Mouse (Mus musculus) urinary bladder, postnatal 36 days (tissue): ENCODE measurements at regions not wholly inside any gene's neighbourhood (a gene's known extent, or its start where the extent isn't known, plus 50 kb on each side); places are given as distances from the start of the nearest gene placed in this dataset.

Source experiments
- DNase-seq, 2 experiments: peaks; one replicate each; pipeline ENCODE4 v3.0.0; 2022; ENCODE audit warnings: low spot score in 2 of 2, mixed read lengths in 1 of 2

DNA sequence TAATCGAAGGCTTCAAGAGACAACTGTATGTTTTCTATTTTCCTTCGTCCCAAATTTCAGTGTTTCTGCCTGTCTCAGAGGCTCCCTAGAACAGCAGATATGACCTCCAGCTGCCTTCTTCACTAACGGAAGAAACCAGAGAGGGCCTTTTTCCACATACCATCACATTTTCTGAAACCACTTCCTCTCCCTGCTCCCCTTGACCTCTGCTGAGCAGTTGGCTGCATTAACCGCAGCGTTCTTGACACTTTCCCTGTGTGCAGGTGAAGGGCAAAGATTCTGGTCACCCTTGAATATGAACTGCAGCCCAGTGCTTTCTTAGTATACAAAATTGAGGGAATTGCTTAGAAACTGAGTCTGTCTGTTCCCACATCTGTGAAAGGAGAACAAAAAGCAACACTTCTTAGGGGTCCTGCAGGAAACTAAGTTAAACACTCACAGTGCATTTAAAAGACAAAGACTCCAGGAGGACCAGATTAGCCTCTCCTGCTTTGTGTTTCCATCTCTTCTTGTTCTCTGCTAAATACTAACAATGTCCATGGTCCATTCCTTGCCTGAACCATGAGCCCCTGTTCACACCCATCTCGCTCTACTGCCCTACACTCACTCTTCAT, 98.4 kb downstream of the Akap11 start:
- DNase-seq = no peak

DNA sequence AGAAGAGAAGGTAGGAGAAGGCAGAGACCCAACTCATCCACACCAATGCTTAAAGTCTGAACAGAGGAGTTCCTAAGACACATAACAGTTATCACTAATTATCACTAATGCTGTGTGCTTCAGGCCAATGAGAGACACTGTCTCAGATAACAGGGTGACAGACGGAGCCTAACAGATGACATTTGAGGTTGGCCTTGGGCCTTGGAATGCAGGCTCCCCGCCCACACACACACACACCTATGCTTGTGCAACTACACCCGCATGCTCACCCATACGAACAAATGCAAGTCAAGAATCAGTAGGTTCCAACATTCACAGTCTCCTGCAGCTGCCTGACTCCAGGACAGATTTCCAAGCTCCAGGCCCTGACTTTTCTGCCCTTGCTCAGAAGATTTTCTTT, 100.0 kb downstream of the Akap11 start:
- no peak for DNase-seq

DNA sequence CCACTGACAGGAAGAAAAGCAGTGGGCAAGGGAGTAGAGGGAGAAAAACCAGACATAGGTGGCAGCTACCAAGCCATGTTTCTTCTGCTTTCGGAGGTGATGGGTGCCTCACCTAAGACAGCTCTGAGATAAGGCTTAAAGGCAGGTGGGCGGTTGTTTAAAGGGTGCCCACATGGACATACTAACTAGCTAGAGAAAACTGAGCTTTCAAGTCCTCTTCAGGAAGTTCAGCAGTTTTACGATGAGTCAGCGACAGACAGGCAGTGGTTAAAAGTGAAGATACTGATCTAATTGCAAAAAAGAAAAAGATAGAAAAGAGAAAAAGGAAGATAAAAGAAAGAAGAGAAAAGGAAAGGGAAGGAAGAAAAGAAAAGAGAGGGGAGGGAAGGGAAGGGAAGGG, 100.6 kb downstream of the Akap11 start:
- no peak for DNase-seq

DNA sequence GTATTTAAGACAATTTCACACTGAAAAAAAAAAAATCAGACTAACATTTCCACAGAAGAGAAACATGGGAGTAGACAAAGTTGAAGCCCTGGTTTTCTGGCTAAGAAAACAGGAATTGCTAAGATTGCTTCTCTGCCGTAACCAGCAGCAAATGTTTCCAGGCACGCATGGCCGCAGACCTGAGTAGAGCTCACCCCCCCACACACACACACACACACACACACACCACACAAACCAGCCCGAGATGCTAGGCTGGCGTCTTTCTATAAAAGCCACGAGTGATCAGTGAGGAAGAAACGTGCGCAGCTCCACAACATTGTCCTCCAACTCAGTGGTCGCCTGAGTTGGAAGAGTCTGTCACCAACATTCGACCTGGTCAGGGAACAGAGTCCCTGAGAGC, 101.0 kb downstream of the Akap11 start:
- DNase-seq = no peak

DNA sequence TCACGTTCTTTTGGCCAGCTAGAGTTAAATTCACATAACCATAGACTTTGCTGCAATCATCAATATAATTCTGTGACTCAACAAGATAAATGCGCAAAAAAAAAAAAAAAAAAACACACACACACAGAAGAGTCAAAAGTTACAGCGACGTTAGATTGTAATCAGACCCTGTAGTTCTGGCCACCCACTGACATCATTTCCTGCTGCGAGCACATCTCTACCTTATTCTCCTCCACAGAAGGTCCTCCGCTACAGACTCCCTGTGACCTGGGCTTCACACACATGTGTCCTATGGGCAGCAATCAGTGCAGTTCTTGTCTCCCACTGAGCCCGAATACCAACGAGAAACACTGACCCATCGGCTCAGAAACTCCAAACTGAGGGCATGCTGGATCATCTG, 101.9 kb downstream of the Akap11 start:
- DNase-seq = no peak

DNA sequence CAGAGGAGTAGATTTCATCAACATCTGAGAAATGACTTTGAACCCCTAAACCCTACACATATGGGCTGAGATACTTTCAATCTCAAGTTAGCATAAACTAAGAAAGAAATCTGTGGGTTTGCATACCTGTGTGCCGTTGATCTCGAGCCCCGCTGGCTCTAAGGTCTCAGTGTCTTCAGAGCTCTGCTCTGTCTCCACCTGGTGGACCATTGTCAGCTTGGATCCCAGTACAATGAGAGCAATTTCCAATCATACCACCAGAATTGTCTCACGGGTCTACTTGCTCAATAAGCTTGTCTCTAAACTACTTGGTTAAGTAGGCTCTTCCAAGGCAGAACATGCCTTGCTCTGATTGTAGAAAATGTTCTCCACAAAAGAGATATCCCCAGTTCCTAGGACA, 102.5 kb downstream of the Akap11 start:
- no peak for DNase-seq

DNA sequence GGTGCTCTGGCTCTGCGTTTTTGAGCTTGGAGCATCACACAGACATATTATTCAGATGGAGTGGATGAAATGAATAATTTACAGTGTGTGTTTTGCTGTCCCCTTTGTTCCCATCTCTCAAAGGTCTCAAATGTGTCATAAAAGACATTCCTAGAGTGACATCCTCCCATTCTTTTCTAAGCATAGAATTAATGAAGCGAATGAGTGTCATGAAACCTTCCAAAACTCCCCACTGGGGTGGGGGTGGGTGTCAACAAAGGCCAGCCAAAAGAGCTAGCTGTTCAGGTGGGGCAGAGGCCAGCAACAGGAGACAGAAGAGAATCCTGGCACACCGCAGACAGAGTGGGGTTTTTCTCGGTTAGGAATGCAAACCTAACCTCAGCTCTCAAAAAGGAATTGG, 104.1 kb downstream of the Akap11 start:
- DNase-seq = no peak

DNA sequence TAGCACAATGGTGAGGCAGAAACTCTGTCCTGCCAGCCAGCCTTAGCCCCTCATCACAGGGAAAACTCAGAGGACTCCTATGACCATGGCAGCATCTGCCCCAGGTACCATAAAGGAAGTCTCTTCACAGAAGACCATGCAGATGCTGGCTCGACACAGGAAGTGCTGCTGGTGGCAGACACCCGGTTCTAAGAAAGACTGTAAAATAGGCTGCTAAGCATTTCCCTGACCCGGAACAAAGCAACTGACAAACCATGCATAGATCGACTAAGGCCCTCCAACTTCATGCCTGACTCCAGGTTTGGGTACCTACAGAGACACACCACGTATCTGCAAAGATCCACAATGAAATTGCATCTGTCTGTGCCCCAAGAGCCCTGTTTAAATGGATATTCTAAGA, 104.7 kb downstream of the Akap11 start:
- DNase-seq = no peak

DNA sequence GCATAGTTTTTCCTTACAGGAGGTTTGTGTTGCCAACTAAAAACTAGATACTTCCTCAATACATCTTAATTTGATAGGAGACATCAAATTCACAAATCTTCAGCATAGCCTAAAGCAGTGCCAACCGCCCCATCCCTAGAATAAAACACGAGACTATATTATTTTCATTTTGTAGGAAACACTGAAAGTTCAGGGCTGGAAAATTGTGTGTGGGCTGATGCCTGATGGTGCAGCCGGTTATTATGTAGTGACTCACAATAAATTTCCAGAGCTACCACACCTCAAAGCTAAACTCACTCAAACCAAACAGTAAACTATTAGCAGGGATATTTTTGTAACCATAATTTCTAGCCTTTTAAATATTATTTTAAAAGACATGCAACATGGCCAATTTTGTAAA, 105.2 kb downstream of the Akap11 start:
- no peak for DNase-seq

DNA sequence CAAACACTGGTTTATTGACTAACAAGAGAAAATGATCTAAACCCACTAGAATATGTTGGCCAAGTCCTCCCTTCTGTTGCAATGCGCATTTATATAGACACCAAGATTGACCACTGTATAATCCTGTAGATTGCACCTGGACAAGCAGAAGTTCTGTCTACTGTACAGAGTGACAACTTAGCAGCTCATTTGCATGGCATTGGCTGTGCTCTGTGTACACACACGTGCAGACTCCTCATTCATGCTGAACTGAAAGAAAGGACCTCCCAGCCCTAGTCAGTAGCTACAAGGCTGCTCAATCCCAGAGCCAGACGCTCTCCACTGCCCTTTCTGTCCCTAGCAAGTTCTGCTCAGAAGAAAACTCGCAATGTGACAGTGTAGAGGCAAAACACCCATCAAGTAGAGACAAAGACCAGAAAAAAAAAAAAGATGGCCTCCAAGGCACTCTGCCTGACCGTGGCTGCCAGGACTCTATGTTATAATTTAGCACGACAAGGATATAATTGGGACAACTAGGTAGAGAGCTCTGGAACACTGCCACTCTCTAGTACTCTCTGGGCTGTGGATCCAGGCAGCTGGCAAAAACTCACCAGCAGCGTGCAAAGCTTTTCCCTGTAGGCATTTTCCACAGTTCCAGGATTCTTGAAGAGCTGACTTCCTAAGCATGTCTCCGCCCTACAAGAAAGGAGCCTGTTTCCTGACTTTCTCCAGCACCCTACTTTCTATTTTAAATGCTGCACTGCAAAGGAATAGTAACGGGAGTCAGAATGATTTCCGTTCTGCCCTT, 108.2 kb downstream of the Akap11 start:
- no peak for DNase-seq

DNA sequence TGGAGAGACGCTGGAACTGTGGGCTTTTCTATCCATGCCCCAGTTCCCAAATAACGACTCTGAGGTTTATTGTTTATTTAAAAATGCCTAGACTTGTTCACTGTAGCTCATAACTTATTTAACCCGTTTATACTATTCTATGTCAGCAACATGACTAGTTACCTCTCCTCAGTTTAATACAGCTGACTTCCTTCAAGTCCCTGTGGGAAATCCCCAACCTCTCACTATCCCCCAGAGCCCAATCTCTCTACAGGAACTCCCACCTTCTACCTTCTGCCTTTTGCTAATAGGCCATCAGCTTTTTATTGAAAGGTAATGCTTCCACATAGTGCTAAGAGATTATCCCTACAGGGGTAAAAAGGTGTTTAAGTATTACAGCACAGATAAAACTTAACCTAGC, 109.5 kb downstream of the Akap11 start:
- DNase-seq = no peak

DNA sequence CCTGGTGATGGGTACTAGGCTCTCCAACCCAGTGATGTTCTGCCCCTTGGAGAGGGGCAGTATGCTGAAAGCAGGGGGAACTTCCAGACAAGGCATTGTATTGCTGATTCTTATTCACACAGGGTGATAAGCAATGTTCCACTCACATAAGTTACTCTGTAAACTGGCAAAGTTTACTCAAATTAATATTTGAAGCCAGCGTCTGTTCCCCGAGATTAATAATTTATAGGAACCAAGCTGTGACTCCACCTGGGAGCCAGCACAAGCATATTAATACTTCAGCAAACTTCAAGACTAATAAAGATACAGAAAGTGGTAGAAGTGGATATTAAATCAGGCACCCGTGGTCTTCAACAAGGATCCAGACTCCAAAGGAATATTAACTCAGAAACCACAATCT, 114.0 kb downstream of the Akap11 start:
- DNase-seq = no peak

DNA sequence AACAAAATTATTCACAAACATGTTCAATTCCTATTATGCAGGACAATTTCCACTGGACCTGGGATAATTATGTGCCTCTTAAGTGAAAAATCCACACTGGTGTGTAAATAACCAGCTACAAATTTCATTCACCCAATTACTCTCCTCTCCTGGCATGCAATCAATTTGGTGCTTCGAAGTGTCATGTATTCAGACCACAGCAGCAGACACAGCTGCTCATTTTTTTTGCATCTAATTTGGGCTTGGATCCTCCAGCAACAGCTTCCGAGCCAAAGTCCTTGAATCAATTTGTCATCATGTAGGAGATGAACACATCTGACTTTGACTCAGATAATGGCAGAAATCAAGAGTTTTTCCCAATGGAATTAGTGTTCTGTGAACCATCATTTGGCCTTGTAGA, 113.1 kb upstream of the Tnfsf11 start:
- DNase-seq = no peak

DNA sequence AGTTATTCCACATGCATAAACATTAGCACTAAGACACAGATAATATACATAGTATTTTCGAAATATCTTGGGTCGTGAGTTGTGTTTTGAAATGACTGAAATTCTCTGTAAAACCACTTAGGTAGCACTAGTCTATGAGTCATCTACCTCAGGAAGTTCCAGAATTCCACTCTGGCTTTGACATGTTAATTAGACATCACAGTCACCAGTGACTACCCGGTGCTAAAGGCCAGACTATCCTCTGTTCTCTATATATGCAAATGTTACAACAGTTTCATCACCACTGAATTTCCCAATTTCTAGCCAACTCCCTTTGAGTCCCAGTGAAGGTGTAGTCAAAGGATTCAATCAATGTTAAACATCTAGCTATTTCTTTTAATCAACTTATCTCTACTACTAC, 112.3 kb upstream of the Tnfsf11 start:
- no peak for DNase-seq

DNA sequence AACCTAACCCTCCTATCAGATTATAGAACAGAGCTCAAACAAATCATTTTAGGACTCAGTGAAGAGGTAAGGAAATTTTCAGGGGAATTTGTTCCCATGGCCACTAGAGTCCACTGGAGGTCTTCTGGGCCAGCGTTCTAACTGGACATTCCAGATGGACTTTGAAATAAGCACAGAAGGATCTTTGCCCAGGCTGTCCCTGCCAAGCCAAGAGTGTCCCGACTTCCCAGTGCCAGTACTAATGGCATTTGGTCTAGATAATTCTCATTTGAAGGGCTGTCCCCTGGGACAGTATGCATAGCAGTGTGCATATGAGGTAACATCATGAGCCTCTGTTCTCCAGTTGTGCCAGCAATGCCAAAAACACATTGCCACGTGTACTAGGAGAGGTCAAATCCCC, 97.7 kb upstream of the Tnfsf11 start:
- no peak for DNase-seq

DNA sequence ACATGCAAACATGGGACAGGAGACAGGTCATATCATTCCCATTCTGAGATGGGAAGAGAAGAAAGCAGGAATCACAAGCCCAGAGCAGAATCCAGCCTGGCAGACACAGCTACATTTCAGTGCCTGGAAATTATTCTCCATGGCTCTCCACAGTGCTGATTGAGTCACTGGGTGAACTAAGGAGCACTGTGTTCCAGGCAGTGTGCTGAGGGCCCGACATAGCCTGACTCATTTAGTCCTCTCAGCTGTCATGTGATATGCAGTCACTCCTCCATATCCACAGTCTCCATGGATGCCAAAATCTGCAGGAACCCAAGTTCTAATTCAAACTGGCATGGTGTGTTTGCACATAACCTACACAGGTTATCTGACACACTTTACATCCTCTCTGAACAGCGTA, 90.1 kb upstream of the Tnfsf11 start:
- no peak for DNase-seq

DNA sequence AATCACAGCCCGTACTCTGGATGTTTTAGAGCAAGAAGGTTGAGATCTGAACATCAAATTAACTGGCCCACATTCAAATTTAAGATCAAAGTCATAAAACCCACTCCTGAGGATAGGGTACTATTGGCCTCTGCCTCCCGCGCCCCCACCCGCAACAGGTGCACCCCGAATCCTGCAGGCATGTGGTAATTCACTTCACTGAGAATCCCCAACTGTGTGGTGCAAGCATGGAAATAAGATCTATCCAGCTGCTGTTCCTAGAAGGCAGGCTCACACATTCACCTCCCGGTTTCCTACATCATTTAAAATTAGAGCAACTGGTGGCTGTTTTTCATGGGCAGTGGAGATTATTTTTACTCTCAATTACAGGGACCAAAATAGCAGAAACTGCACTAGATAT, 87.8 kb upstream of the Tnfsf11 start:
- DNase-seq = no peak

DNA sequence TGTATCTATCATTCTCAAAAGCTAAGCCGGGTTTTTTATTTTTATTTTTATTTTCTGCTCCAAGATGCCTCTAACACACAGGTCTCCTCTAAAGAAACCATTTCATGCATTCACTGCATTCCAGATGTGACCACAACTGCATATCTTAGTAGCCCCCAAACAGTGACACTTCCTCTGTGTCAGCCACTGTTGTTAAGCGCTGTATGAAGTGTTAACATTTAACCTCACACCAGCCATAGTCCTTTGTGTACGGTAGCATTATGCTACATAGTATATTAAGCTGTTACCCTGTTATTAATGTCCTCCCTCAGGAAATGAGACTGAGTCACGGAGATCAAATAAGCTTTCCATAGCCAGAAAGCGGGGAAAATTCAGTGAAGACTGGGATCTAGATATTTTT, 79.2 kb upstream of the Tnfsf11 start:
- no peak for DNase-seq

DNA sequence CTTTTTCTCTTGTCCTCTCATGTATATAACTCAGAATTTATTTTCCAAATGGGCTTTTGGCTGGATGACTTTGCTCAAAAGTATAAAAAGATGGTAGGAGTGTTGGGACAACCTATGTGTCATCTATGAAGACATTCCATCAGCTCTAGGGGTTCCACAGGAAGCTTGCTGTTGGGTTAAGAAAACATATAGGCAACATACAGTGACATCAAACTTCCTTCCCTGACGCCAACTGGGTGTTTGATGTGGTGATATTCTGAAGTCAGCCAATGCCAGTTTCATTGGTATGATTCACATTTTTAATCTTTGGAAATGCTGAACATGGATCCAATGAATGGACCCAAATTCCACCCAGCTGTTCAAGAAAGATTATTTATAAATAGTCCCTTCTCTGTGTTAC, 76.5 kb upstream of the Tnfsf11 start:
- no peak for DNase-seq

DNA sequence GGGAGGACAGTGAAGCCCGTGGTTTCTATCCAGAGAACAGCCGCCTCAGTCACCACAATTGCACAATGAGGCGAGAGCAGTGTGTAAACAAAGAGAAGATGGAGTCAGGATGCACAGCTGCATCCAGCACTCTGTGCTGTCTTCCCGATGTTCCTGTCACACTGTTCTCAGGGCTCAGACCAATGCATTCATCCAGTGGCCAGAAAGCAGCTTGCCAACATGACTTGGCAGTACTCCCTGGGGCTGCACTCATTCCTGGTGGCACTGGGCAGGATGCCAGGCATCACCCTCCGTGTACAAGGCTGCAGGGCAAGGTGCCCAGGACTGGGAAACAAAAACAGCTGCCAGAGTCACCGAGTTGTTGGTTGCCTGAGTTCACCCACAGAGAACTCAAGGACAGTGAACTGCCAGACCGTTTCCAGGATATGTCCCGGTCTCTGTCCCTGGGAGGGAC, 75.4 kb upstream of the Tnfsf11 start:
- peak; percentile 5 to 70 for DNase-seq

DNA sequence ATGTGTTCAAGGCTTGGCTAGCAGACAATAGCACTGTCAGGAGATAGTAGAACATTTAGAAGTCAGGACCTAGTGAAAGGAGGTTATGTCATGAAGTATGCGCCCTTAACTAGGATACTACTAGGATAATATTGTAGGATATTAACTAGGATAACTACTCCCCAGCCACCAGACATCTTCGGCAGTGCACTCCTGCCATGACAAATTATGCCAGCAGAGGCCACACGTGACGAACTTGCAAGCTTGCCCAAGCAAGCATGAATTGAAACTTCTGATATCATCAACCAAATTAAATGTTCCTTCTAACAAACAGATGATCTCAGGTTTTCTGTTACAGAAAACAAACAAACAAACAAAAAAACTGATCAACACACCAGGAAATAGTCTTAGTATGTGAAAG, 72.2 kb upstream of the Tnfsf11 start:
- no peak for DNase-seq

DNA sequence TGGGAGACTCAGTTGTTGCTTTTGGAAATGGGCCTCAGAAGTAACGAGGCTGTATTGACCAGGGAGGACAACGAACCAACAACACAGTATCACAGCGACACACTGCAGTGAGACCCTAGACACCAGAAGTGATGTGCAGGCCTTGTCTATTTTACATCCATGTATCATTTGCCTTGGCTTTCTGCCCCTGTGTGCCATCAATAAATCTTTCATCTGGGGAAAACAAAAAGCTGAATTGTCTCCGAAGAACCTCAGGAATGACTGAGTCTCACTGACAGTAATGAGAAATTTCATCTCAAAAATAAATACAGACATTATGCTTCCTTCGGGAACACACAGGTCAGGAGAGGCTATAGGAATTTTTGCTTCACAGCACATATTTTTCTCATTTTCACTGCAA, 68.7 kb upstream of the Tnfsf11 start:
- DNase-seq = no peak

DNA sequence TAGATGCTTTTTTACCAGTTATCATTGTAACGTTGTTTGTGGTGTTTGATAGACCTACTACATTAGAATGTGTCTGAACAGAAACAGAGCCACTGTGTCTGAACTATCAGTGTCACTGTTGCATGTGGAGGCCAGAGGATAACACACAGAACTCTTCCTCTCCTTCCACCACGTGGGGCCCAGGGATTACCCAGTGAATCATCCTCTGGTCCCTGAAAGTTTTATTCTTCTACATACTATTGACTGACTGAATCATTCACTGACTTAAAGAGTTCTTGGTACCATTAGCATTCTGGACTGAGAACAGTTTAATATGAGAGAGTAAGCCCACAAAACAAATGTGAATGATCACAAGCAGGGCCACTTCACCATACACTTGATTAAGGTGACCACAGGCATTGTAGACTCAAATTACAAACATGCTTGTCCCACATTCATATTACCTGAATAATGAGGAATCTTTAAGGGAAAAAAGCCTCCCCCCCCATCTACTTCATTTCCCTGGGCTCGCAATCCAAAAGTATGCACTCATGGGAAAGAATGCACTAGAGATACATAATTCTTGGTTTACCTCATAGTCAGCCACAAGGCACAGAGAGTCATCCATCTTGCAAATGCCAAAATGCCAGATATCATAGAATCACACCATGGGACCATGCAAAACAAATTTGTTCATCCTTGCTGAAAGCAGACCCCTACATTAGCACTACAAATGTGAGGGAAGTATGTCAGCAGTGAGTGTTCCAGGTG, 68.1 kb upstream of the Tnfsf11 start:
- DNase-seq = no peak
